Mouse (Mus musculus) cortical plate, adult 2 months (tissue): ENCODE results near the gene BC004004.

Experiments
- CTCF ChIP-seq: fragments of 200-500 bp; IDR thresholded peaks from 2 replicates; pipeline ENCODE4 v1.5.1; 2011; ENCODE audit warnings: mild to moderate bottlenecking, control low read depth, low read length; ENCODE audit not compliant: insufficient read depth; ENCODE audit errors: extremely low read depth
- POLR2A ChIP-seq: fragments of 200-500 bp; IDR thresholded peaks from 2 replicates; pipeline ENCODE4 v1.6.1; 2011; ENCODE audit warnings: mild to moderate bottlenecking, low read length, control low read depth; ENCODE audit not compliant: insufficient read depth; ENCODE audit errors: extremely low read depth

DNA sequence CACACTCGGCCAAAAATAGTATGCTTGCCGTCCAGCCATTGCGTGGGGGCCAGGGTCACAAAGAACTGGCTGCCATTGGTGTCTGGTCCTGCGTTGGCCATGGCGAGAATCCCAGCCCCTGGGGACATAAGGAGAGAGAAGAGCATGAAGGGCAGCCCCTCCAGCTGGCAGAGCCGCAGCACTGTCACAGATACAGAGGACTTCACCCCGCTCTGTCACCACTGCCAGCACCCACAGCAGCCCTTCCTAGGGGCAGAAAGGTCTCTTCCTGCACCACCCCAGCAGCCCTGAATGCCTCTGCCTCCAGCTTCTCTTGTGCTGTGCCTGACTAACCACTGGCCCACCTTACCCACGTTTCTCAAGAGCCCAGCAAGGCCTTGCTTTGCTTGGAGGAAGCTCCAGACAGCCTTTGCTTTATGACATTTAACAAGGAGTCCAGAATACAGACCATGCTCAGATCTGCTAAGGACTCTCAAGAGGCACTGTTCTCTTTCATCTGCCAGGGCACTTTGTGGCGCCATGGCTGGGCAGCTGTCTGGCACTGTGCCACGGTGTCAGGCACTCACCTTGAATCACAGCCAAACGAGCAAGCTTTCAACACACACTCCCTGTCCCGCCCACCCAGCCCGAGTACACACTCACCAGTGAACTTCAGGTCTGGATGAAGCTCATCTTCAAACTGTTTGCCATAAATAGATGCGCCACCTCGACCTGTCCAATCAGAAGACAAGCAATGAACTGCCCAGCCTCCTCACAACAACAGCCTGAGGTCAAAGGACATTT, 16.8 kb upstream of the BC004004 start:
- TF ChIP-seq POLR2A = no peak
- no peak for TF ChIP-seq CTCF
